Mouse (Mus musculus) thymus, adult 2 months (tissue): ENCODE results near the gene Ankrd44. TPM values are rescaled to one million over a fixed set of nuclear protein-coding genes. Genes with fewer than 3 reads are reported as not detected.

ENCODE experiments used
- DNase-seq: peaks from one replicate; pipeline ENCODE4 v3.0.0; 2021
- H3K27ac ChIP-seq: fragments of 200-500 bp; 2 replicates; pipeline ENCODE4 v1.5.1; 2012; ENCODE audit warnings: low read length, control low read depth; ENCODE audit not compliant: control insufficient read depth, insufficient read depth
- H3K27me3 ChIP-seq: fragments of 200-500 bp; 2 replicates; pipeline ENCODE4 v1.6.1; 2012; ENCODE audit warnings: mild to moderate bottlenecking, low read length, moderate library complexity, mixed read lengths; ENCODE audit not compliant: control insufficient read depth, insufficient read depth
- H3K36me3 ChIP-seq: fragments of 200-500 bp; 2 replicates; pipeline ENCODE4 v1.6.1; 2012; ENCODE audit warnings: mild to moderate bottlenecking, low read length, moderate library complexity; ENCODE audit not compliant: control insufficient read depth, insufficient read depth
- H3K4me1 ChIP-seq: fragments of 200-500 bp; replicated peaks from 2 replicates; pipeline ENCODE4 v1.6.1; 2012; ENCODE audit warnings: low read length; ENCODE audit not compliant: control insufficient read depth, insufficient read depth
- H3K4me3 ChIP-seq: fragments of 200-500 bp; 2 replicates; pipeline ENCODE4 v1.5.1; 2012; ENCODE audit warnings: mild to moderate bottlenecking, low read length, control low read depth, moderate library complexity; ENCODE audit not compliant: control insufficient read depth, insufficient read depth
- CTCF ChIP-seq: fragments of 200-500 bp; IDR thresholded peaks from 2 replicates; pipeline ENCODE4 v1.5.1; 2012; ENCODE audit warnings: mild to moderate bottlenecking, control low read depth, low read length, moderate library complexity, borderline replicate concordance; ENCODE audit not compliant: control insufficient read depth, poor library complexity, insufficient read depth; ENCODE audit errors: extremely low read depth
- POLR2A ChIP-seq: fragments of 200-500 bp; IDR thresholded peaks from 2 replicates; pipeline ENCODE4 v1.6.1; 2012; ENCODE audit warnings: mild to moderate bottlenecking, low read length, control low read depth, moderate library complexity; ENCODE audit not compliant: control insufficient read depth, poor library complexity, insufficient read depth; ENCODE audit errors: extremely low read depth
- WGBS: fragments of 180-500 bp; shearing (Covaris S2); methylation state at CpG from one replicate; pipeline ENCODE4 v1.1.7; 2018; 5-methylcytosine and 5-hydroxymethylcytosine counted together
- polyA plus RNA-seq: library from polyadenylated mRNA; depleted of rRNA; stranded (reverse); fragments of >200 nt; gene quantifications from 2 replicates; pipeline ENCODE4 v1.2.3, GENCODE M21; 2012

Gene Ankrd44
- polyA plus RNA-seq, 1 experiment = 92.9 TPM

DNA sequence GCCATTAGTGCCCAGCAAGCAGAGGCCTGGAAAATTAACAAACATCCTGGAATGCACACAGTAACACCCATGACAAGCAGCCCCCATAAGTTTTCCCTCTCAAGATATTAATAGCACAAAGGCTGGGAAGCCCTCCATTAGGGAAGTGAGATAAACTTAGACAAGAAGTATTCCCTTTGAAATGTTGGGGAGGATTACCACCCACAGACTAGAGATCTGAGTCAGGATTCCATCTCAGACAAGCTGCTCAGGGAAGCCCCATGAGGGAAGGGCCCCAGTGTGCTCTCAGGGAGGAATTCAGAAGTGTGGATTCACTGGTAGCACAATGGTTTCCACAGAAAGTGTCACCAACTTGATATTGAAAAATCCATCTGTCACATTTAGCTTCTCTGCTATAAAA is 223.3 kb downstream of the Ankrd44 start:
- H3K27me3 ChIP-seq = no peaks in the 10 kb centered on the region
- no peak overlapping the region for H3K4me3 ChIP-seq
- no peak for DNase-seq
- no peaks in the 10 kb centered on the region for H3K36me3 ChIP-seq
- no peaks in the 10 kb centered on the region for H3K4me1 ChIP-seq
- no peak overlapping the region for H3K27ac ChIP-seq
- TF ChIP-seq POLR2A (no peak), CTCF (no peak)

DNA sequence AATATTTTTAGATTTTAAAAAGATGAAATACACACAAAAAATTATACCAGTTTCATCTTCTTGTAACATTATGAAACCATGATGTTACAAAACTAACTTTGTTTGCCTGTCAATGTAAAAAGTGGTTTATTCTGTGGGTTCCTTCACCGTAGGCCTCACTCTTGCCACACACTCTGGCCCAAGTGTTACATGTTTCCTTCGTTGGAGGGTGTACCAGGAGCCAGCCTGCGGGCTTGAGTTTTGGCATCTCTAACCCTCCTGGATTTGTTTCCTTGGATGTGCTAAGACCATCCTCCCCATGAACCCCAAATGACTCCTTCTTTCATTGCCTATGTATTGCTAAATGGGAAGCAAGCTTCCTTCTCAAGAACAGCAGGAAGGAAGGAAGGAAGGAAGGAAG is 230.8 kb downstream of the Ankrd44 start:
- no peak overlapping the region for H3K27ac ChIP-seq
- no peak overlapping the region for H3K4me3 ChIP-seq
- H3K4me1 ChIP-seq = no peaks in the 10 kb centered on the region
- no peaks in the 10 kb centered on the region for H3K27me3 ChIP-seq
- H3K36me3 ChIP-seq = no peaks in the 10 kb centered on the region
- TF ChIP-seq POLR2A (no peak), CTCF (no peak)
- 93% methylated on average over 3 of the region's 3 CpGs for WGBS
- DNase-seq = no peak

DNA sequence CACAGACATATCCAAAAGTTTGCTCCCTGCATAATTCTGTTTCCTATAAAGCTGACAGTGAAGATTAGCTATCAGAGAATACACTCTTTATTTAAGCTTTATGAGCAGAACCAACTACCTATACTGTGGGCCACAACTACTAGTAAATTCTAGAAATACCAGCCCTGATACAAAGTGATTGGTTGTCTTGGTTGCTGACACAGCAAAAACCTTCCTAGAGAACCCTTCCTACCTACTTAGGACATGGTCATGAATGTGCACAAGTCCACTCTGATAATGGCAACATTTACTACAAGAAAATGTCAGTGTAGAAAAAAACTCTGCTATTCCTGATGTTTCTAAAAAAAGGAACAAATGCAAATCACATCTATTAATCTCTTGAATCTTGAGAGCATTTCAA is 234.4 kb downstream of the Ankrd44 start:
- no peak for DNase-seq
- H3K27me3 ChIP-seq = no peaks in the 10 kb centered on the region
- no peak overlapping the region for H3K4me3 ChIP-seq
- TF ChIP-seq POLR2A (no peak), CTCF (no peak)
- no peaks in the 10 kb centered on the region for H3K36me3 ChIP-seq
- no peak overlapping the region for H3K27ac ChIP-seq
- no peaks in the 10 kb centered on the region for H3K4me1 ChIP-seq

DNA sequence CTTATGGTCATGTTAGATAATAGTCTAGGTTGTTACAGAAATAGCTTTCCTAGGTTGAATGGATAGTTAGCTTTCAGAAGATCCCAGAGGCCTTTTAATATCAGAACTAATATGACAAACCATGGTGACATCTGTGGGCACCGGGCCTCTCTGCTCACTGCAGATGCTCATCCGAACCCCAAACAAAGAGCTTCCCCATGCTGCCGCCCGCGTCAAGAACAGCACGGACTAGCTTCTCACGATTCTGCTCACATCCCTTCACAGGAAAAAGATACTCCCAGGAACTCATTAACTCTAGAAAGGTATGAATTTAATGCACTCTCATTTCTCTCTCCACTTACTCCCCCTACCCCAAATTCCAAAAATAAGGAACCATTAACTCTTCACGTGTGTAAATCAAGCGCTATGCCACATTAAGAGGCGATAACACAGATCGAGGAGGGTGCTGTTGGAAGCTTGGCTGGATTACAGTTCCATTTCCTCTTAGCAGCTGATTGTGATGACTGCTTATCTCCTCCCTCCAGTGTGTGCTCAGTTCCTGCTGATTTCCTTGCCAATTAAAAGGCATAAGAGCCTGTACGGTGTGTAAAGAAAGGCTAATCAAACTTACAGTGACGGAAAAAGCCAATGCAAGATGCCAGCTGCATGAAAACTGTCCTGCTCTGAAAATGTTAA is 235.8 kb downstream of the Ankrd44 start:
- H3K27me3 ChIP-seq = no peaks in the 10 kb centered on the region
- no peak for DNase-seq
- H3K36me3 ChIP-seq = no peaks in the 10 kb centered on the region
- WGBS = 87% methylated on average over 13 of the region's 13 CpGs
- H3K27ac ChIP-seq = no peak overlapping the region
- H3K4me1 ChIP-seq = no peaks in the 10 kb centered on the region
- H3K4me3 ChIP-seq = no peak overlapping the region
- TF ChIP-seq POLR2A = no peak
- TF ChIP-seq CTCF = no peak

DNA sequence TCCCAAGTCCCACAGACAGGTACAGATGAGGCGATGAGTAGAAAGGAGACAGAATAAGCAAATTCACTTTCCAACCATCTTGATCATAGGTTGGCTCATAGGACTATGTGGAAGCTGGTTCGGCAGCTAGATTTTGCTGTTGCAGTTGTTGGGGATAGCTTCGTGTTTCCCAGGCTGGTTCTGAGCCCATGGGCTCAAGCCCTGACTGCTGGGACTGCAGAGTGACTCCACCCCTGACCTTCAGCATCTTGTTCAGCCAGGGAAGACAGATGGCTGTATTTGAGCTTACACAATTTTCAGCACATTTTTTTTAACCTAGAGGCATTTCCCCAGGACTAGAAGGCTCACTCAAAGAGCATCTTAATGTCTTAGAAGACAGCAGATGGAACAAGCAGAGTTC is 237.7 kb downstream of the Ankrd44 start:
- no peak for TF ChIP-seq CTCF
- TF ChIP-seq POLR2A = no peak
- no peak for DNase-seq
- Histone ChIP-seq H3K4me1 (no peaks in the 10 kb centered on the region; the same call in 1 of the 2 replicates), H3K4me3 (no peak overlapping the region), H3K27me3 (no peaks in the 10 kb centered on the region), H3K36me3 (no peaks in the 10 kb centered on the region), H3K27ac (no peak overlapping the region)
- 97% methylated on average over 3 of the region's 3 CpGs for WGBS

DNA sequence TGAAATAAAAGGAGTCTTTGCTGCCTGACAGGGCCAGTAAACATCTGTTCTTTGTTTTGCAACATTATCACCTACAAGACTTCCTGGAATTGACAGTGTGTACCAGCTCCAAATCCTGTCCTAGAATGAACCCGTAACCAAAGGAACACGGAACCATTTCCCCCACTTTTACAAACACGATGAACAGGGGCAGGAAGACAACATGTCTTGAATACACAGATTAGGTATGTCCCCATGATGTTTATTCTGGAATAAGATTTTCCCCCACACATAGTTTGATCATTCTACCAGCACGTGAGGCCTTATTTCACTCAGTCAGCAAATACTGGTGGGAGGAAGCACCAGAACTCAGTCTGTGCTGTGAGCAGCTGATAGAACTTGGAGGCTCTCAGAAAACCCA is 241.9 kb downstream of the Ankrd44 start:
- Histone ChIP-seq H3K27ac (no peak overlapping the region), H3K27me3 (no peaks in the 10 kb centered on the region), H3K36me3 (peaks cover 9% of the 10 kb centered on the region), H3K4me1 (no peaks in the 10 kb centered on the region; the same call in 1 of the 2 replicates), H3K4me3 (no peak overlapping the region)
- no peak for TF ChIP-seq POLR2A
- TF ChIP-seq CTCF = no peak
- 89% methylated on average over 4 of the region's 4 CpGs for WGBS
- DNase-seq = no peak

DNA sequence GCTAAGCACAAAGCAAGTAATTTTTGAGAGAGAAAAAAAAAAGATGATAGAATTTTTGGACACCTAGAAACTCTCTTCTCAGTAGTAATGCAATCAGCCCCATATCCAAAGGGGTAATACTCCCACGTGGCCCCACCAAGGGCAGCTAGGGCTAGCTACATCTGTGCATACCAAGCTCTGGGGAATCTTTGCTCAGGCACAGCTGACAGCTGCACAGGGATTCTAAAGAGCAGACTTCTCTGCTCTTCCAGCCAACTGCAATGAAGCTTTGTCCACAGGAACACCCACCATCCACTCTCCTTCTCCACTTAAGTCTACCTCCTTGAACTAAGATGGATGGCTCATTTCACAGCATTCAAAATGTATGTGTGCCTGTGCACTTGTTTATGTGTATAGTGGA is 246.6 kb downstream of the Ankrd44 start:
- peaks cover 21% of the 10 kb centered on the region for H3K36me3 ChIP-seq
- TF ChIP-seq POLR2A = no peak
- no peak for TF ChIP-seq CTCF
- DNase-seq = no peak
- H3K27me3 ChIP-seq = no peaks in the 10 kb centered on the region
- WGBS = 92% methylated on average over 1 of the region's 1 CpGs
- no peak overlapping the region for H3K27ac ChIP-seq
- H3K4me1 ChIP-seq = no peaks in the 10 kb centered on the region
- H3K4me3 ChIP-seq = no peak overlapping the region
